Comparison of ENCODE assay signal across 25 mouse cellular contexts in the genomic region with DNA sequence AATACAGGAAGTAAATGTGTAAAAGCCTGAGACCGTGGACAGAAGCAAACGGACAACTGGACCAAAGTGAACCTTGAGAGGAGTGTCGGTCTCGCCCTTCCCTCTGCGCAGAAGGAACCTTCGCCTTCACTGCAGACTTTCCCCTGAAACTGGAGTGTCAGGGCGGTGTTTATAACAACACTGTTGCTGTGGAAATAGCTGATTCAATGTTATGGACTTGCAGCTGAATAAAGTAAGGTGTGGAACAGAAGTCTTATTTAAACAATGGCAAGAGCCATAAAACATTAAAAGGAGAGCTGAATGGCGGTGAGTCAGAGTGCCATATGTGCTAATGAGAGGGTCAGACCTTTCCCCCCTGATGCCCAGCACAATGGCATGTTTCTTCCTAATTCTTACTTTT. TPM values are rescaled to one million over a fixed set of nuclear protein-coding genes. Genes with fewer than 3 reads are reported as not detected.
DNase-seq lines count a peak whose midpoint lies in the region; ATAC-seq and TF ChIP-seq lines count a peak whose summit lies in the region.
"Had no signal": no experiment of that assay in that cellular context is flagged by ENCODE, and none has a peak within 500 bp of the region (broad histone marks: within the 10 kb centered on the region; RNA-seq: fewer than 3 reads in every experiment).

No protein-coding gene starts in this region.

- 74% methylated on average over 8 of the region's 8 CpGs for WGBS in lung, embryonic 14.5 days
- 53% methylated on average over 8 of the region's 8 CpGs for WGBS in intestine, embryonic 16.5 days
- 60% methylated on average over 8 of the region's 8 CpGs for WGBS in stomach, embryonic 16.5 days
- 91% methylated on average over 8 of the region's 8 CpGs for WGBS in hindbrain, embryonic 14.5 days
- 83% methylated on average over 8 of the region's 8 CpGs for WGBS in heart, embryonic 11.5 days (ENCODE audit: insufficient replicate concordance)

- H3K36me3 ChIP-seq in lung, embryonic 14.5 days (ENCODE audit: insufficient read depth): no peaks in the 10 kb centered on the region
- H3K36me3 ChIP-seq in intestine, embryonic 16.5 days (ENCODE audit: control insufficient read depth, insufficient read depth, low read length): no peaks in the 10 kb centered on the region
- H3K36me3 ChIP-seq in stomach, embryonic 16.5 days (ENCODE audit: control insufficient read depth, insufficient read depth, low read length): no peaks in the 10 kb centered on the region
- no peaks in the 10 kb centered on the region for H3K36me3 ChIP-seq in hindbrain, embryonic 14.5 days (replicated peaks; ENCODE audit: control insufficient read depth, insufficient read depth)
- H3K36me3 ChIP-seq in heart, embryonic 11.5 days (ENCODE audit: control insufficient read depth, insufficient read depth, low read length): no peaks in the 10 kb centered on the region
- H3K36me3 ChIP-seq: forebrain, embryonic 15.5 days; G1E; heart, embryonic 15.5 days; hindbrain, embryonic 13.5 days; liver, embryonic 15.5 days; midbrain, embryonic 12.5 days had no signal

- ATAC-seq in lung, embryonic 14.5 days (ENCODE audit: insufficient read depth): no peak
- peak; percentile 65 for ATAC-seq in intestine, embryonic 16.5 days
- ATAC-seq in stomach, embryonic 16.5 days (ENCODE audit: insufficient read depth, low FRiP score): peak; percentile 59
- ATAC-seq in hindbrain, embryonic 14.5 days (ENCODE audit: low FRiP score): no peak
- no peak for ATAC-seq in heart, embryonic 11.5 days (replicated peaks; ENCODE audit: insufficient number of reproducible peaks, low FRiP score, low TSS enrichment)
- ATAC-seq: forebrain, embryonic 15.5 days; inflammation-experienced regulatory T-cells, adult 6 months; Patski had no signal

- no peak overlapping the region for H3K4me3 ChIP-seq in lung, embryonic 14.5 days (ENCODE audit: low read depth, low read length)
- H3K4me3 ChIP-seq in intestine, embryonic 16.5 days (ENCODE audit: low read length): no peak overlapping the region
- no peak overlapping the region for H3K4me3 ChIP-seq in stomach, embryonic 16.5 days (replicated peaks; ENCODE audit: low read length)
- H3K4me3 ChIP-seq in hindbrain, embryonic 14.5 days (replicated peaks; ENCODE audit: low read length): no peak overlapping the region
- no peak overlapping the region for H3K4me3 ChIP-seq in heart, embryonic 11.5 days (ENCODE audit: low read depth, low read length)
- H3K4me3 ChIP-seq: forebrain, embryonic 15.5 days; heart, adult 2 months; heart, embryonic 15.5 days; hindbrain, embryonic 13.5 days; liver, embryonic 15.5 days; midbrain, embryonic 12.5 days had no signal

- no peak overlapping the region for H3K9ac ChIP-seq in lung, embryonic 14.5 days
- no peak overlapping the region for H3K9ac ChIP-seq in intestine, embryonic 16.5 days (ENCODE audit: low read depth, low read length)
- no peak overlapping the region for H3K9ac ChIP-seq in stomach, embryonic 16.5 days (ENCODE audit: low read length)
- H3K9ac ChIP-seq in hindbrain, embryonic 14.5 days: no peak overlapping the region
- H3K9ac ChIP-seq in heart, embryonic 11.5 days (ENCODE audit: low read depth, low read length): no peak overlapping the region
- H3K9ac ChIP-seq: forebrain, embryonic 15.5 days; heart, embryonic 15.5 days; hindbrain, embryonic 13.5 days; liver, embryonic 15.5 days; midbrain, embryonic 12.5 days had no signal

- TF ChIP-seq CTCF in lung, embryonic 14.5 days (IDR thresholded peaks at IDR 0.05; ENCODE audit: low read depth): no peak

- H3K9me3 ChIP-seq in lung, embryonic 14.5 days (ENCODE audit: low read depth, low read length): no peaks in the 10 kb centered on the region
- no peaks in the 10 kb centered on the region for H3K9me3 ChIP-seq in intestine, embryonic 16.5 days (ENCODE audit: control insufficient read depth, low read length)
- H3K9me3 ChIP-seq in stomach, embryonic 16.5 days (replicated peaks; ENCODE audit: control insufficient read depth, low read length): no peaks in the 10 kb centered on the region
- H3K9me3 ChIP-seq in hindbrain, embryonic 14.5 days (ENCODE audit: control insufficient read depth, low read length): no peaks in the 10 kb centered on the region
- H3K9me3 ChIP-seq in heart, embryonic 11.5 days (replicated peaks; ENCODE audit: control insufficient read depth, low read length): no peaks in the 10 kb centered on the region
- H3K9me3 ChIP-seq: forebrain, embryonic 15.5 days; G1E; heart, embryonic 15.5 days; hindbrain, embryonic 13.5 days; liver, embryonic 15.5 days; midbrain, embryonic 12.5 days had no signal

- H3K4me2 ChIP-seq in lung, embryonic 14.5 days: no peak overlapping the region
- no peak overlapping the region for H3K4me2 ChIP-seq in intestine, embryonic 16.5 days (ENCODE audit: low read depth, low read length)
- H3K4me2 ChIP-seq in stomach, embryonic 16.5 days (ENCODE audit: low read depth, low read length): no peak overlapping the region
- H3K4me2 ChIP-seq in hindbrain, embryonic 14.5 days (replicated peaks): no peak overlapping the region
- H3K4me2 ChIP-seq in heart, embryonic 11.5 days: no peak overlapping the region
- H3K4me2 ChIP-seq: forebrain, embryonic 15.5 days; heart, embryonic 15.5 days; hindbrain, embryonic 13.5 days; liver, embryonic 15.5 days; midbrain, embryonic 12.5 days had no signal

- peaks cover 16% of the 10 kb centered on the region for H3K4me1 ChIP-seq in lung, embryonic 14.5 days (ENCODE audit: insufficient read depth)
- peaks cover 60% of the 10 kb centered on the region for H3K4me1 ChIP-seq in intestine, embryonic 16.5 days (ENCODE audit: control insufficient read depth, insufficient read depth, low read length)
- peaks cover 25% of the 10 kb centered on the region for H3K4me1 ChIP-seq in stomach, embryonic 16.5 days (ENCODE audit: control insufficient read depth, insufficient read depth, low read length)
- H3K4me1 ChIP-seq in hindbrain, embryonic 14.5 days (replicated peaks; ENCODE audit: control insufficient read depth, insufficient read depth, low read length): no peaks in the 10 kb centered on the region
- H3K4me1 ChIP-seq in heart, embryonic 11.5 days (ENCODE audit: control insufficient read depth, insufficient read depth, low read length): peaks cover 24% of the 10 kb centered on the region
- H3K4me1 ChIP-seq: forebrain, embryonic 15.5 days; midbrain, embryonic 12.5 days had no signal

- peak; percentile 21 for DNase-seq in lung, embryonic 14.5 days
- DNase-seq in lung, postnatal 14 days: no peak
- peak; percentile 54 for DNase-seq in lung, postnatal 25 days (ENCODE audit: low spot score)
- no peak for DNase-seq in hindbrain, embryonic 14.5 days (ENCODE audit: low spot score)
- DNase-seq: B cell, adult 2 months; embryo, embryonic 11 days; gastrocnemius, postnatal 36 days; heart, adult 2 months; heart, postnatal 36 days; kidney, postnatal 4 days; layer of hippocampus, adult 9-11 months; liver; thymus, postnatal 4 days had no signal

- no peaks in the 10 kb centered on the region for H3K27me3 ChIP-seq in lung, embryonic 14.5 days (ENCODE audit: insufficient read depth, low read length)
- no peaks in the 10 kb centered on the region for H3K27me3 ChIP-seq in intestine, embryonic 16.5 days (replicated peaks; ENCODE audit: control insufficient read depth, insufficient read depth, low read length)
- H3K27me3 ChIP-seq in stomach, embryonic 16.5 days (ENCODE audit: control insufficient read depth, insufficient read depth, low read length): no peaks in the 10 kb centered on the region
- H3K27me3 ChIP-seq in hindbrain, embryonic 14.5 days (ENCODE audit: control insufficient read depth, insufficient read depth, low read length): no peaks in the 10 kb centered on the region
- no peaks in the 10 kb centered on the region for H3K27me3 ChIP-seq in heart, embryonic 11.5 days (ENCODE audit: control insufficient read depth, insufficient read depth, low read length)
- H3K27me3 ChIP-seq: CH12.LX; forebrain, embryonic 15.5 days; heart, embryonic 15.5 days; hindbrain, embryonic 13.5 days; liver, embryonic 15.5 days; midbrain, embryonic 12.5 days; Patski had no signal

- H3K27ac ChIP-seq in lung, embryonic 14.5 days (ENCODE audit: low read depth): peak overlapping the region; percentile 58; the same call in 1 of the 2 replicates
- peak overlapping the region; percentile 79 for H3K27ac ChIP-seq in intestine, embryonic 16.5 days (ENCODE audit: low read length)
- peak overlapping the region; percentile 96 for H3K27ac ChIP-seq in stomach, embryonic 16.5 days (ENCODE audit: low read length)
- no peak overlapping the region for H3K27ac ChIP-seq in hindbrain, embryonic 14.5 days
- H3K27ac ChIP-seq in heart, embryonic 11.5 days (ENCODE audit: low read depth, low read length): no peak overlapping the region
- H3K27ac ChIP-seq: forebrain, embryonic 15.5 days; heart, adult 2 months; hindbrain, embryonic 13.5 days; liver, embryonic 15.5 days; midbrain, embryonic 12.5 days had no signal

RNA-seq across cellular contexts. Expression of a gene that starts 40.5 kb away (rescaled TPM):
- 7.5 and 8.1 TPM in 2 replicates for polyA plus RNA-seq in lung, embryonic 14.5 days (2014; fragmentation: Nextera tagmentation; extraction: Ambion mirVana)
- polyA plus RNA-seq in intestine, embryonic 16.5 days (2015; fragmentation: Nextera tagmentation; extraction: Ambion mirVana): 32.0 and 37.2 TPM in 2 replicates
- polyA plus RNA-seq in stomach, embryonic 16.5 days (2015; fragmentation: Nextera tagmentation; extraction: Ambion mirVana): 19.3 and 22.6 TPM in 2 replicates
- polyA plus RNA-seq in hindbrain, embryonic 14.5 days (2014; fragmentation: Nextera tagmentation; extraction: Ambion mirVana): 1.8 and 2.1 TPM in 2 replicates
- polyA plus RNA-seq in heart, embryonic 11.5 days (2014; fragmentation: Nextera tagmentation; extraction: Ambion mirVana): 7.8 and 8.5 TPM in 2 replicates
- polyA plus RNA-seq: G1E had no signal

Comparison
In these comparisons a context has a peak if more than half of its experiments do, and no peak if none do; other contexts are left out.
1. DNase-seq: peak in lung, embryonic 14.5 days (single experiment) and lung, postnatal 25 days (single experiment); none in lung, postnatal 14 days (single experiment) and hindbrain, embryonic 14.5 days (single experiment).
2. ATAC-seq: peak in intestine, embryonic 16.5 days (single experiment) and stomach, embryonic 16.5 days (single experiment); none in lung, embryonic 14.5 days (single experiment), hindbrain, embryonic 14.5 days (single experiment) and heart, embryonic 11.5 days (single experiment).
3. H3K27ac ChIP-seq: peak in lung, embryonic 14.5 days (single experiment), intestine, embryonic 16.5 days (single experiment) and stomach, embryonic 16.5 days (single experiment); none in hindbrain, embryonic 14.5 days (single experiment) and heart, embryonic 11.5 days (single experiment).